Mouse (Mus musculus): ENCODE measurements at regions not wholly inside any gene's neighbourhood (a gene's known extent, or its start where the extent isn't known, plus 50 kb on each side); places are given as distances from the start of the nearest gene placed in this dataset.
"Not testable (repeated sequence)": the region's sequence is repeated elsewhere in the genome, so short reads cannot be mapped to it uniquely, and the experiment has no call there.

DNA sequence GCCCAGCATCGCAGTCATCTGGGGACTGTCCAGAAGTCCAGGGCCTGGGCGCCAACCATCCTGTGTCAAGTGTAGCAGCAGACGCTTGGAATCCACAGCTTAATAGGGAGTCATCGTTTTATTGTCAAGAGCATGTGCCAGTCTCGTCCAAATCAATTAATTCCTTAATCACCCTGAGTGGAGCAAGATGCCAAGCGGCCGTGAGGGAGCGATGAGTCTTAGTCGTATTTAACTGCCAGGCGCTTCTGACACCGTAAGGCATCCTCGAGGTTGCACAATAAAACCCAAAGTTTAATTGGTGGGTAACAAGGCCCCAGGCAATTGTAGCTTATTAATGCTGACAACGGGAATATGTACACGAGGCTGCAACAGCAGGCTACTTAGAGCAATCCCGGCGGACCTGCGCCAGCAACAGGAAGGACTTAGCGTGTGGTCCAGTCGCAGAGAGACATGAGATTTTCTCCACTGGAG, 277.6 kb upstream of the Kdm8 start:
- H3K36me3 ChIP-seq (ENCODE audit: control insufficient read depth, insufficient read depth, low read length, poor library complexity, severe bottlenecking), result no peaks in the 10 kb centered on the region
- no peak for DNase-seq (ENCODE audit: low read depth, low spot score)
- H3K27me3 ChIP-seq (ENCODE audit: control insufficient read depth, insufficient read depth, low read length, poor library complexity, severe bottlenecking), result no peaks in the 10 kb centered on the region

DNA sequence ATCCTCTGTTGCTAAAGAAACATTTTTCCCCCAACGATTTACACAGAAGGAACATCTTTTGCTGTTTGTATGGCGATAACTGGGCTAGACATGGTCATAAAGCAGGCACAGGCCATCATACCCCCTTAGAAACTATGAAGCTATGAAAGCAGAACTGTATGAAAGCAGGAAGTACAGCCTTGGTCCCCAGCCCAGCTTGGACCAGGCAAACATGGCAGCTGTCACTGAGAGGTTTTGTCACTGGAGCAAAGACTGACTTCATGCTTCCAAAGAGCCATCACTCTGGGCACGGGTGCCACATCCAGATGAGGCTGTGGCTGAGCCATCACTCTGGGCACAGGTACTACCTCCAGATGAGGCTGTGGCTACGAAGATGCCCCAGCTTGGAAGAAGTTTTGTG, 276.8 kb upstream of the Kdm8 start:
- no peaks in the 10 kb centered on the region for H3K27me3 ChIP-seq (ENCODE audit: control insufficient read depth, insufficient read depth, low read length, poor library complexity, severe bottlenecking)
- no peaks in the 10 kb centered on the region for H3K36me3 ChIP-seq (ENCODE audit: control insufficient read depth, insufficient read depth, low read length, poor library complexity, severe bottlenecking)
- DNase-seq (ENCODE audit: low read depth, low spot score), result no peak

DNA sequence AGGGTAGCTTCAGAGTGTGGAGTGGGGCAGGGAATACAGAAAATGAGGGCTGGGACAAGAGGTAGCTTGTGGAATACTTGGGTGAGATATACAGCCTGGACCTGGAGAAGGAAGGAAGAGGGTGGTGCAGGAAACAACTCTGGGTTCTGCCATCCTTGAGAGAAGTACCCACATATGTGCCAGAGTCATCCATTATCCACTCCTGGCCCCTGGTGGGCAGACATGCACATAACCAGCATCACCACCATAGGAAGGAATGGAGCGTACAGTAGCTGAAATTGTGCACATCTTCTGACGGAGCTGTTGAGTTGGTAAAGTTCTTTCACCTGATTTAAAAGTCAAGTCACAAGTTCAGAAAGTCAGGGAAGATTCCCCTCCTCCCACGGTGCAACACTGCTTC, 262.9 kb upstream of the Kdm8 start:
- H3K36me3 ChIP-seq (ENCODE audit: control insufficient read depth, insufficient read depth, low read length, poor library complexity, severe bottlenecking), result no peaks in the 10 kb centered on the region
- no peaks in the 10 kb centered on the region for H3K27me3 ChIP-seq (ENCODE audit: control insufficient read depth, insufficient read depth, low read length, poor library complexity, severe bottlenecking)
- no peak for DNase-seq (ENCODE audit: low read depth, low spot score)

DNA sequence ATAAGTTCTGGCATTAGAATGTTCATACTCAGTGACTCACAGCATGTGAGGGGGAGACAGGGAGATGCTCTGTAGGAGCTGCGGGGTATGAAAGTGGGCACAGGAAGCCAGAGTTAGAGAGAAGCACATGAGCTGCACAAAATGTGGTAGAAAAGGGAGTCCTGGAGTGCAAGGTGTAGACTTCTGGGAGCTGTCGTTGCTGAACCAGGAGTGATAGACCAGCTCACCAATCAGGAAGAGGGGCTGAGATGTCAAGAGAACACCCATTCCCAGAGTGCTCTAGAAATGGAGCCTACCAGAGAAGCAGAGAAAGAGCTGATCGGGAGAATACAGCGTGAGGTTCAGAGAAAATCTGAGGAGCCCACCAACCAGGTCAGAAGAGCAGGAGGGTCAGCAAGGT, 262.2 kb upstream of the Kdm8 start:
- Histone ChIP-seq H3K36me3 (ENCODE audit: control insufficient read depth, insufficient read depth, low read length, poor library complexity, severe bottlenecking) (no peaks in the 10 kb centered on the region), H3K27me3 (ENCODE audit: control insufficient read depth, insufficient read depth, low read length, poor library complexity, severe bottlenecking) (no peaks in the 10 kb centered on the region)
- no peak for DNase-seq (ENCODE audit: low read depth, low spot score)

DNA sequence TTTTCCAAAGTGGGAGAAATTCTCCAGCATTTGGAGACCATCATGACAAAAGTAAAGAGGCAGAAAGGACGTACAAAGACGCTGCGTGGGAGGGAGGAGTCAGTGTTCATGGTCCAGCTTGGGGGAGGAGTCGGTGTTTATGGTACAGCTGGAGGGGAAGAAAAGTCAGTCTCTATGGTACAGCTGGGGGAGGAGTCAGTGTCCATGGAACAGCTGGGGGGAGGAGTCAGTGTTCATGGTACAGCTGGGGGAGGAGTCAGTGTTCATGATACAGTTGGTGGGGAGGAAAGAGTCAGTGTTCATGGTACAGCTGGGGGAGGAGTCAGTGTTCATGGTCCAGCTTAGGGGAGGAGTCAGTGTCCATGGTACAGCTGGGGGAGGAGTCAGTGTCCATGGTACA, 261.5 kb upstream of the Kdm8 start:
- H3K27me3 ChIP-seq (ENCODE audit: control insufficient read depth, insufficient read depth, low read length, poor library complexity, severe bottlenecking); H3K36me3 ChIP-seq (ENCODE audit: control insufficient read depth, insufficient read depth, low read length, poor library complexity, severe bottlenecking); DNase-seq (ENCODE audit: low read depth, low spot score): not testable (repeated sequence)

DNA sequence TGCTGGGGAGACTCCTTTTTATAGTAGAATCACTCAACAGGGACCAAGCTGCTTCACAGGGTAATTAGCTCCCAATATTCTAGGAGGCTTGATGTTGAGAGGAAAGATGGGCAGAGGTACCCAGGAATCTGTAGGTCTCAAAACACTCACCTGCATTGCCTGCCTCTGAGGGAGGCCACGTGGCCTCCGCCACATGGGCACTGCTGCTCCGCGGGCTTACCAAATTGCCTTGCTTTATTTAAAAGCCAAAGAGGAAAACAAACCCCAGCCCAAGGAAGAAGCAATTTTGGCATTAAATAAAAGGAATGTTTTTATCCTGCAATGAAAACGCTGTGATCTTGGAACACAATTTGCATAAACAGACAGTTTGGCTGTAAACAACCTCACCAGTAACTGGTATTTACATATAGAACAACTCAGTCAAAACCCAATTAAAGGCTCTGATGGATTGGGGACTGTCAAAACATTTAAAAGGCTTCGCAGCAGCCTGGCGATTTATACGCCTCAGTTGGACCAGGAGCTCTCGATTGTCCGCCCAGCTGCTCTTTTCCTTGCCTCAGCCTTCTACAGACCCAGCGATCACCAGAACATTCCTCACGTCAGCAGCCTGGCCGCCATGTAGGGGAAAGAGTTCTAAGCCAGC, 259.3 kb upstream of the Kdm8 start:
- H3K27me3 ChIP-seq (ENCODE audit: control insufficient read depth, insufficient read depth, low read length, poor library complexity, severe bottlenecking), result no peaks in the 10 kb centered on the region
- no peaks in the 10 kb centered on the region for H3K36me3 ChIP-seq (ENCODE audit: control insufficient read depth, insufficient read depth, low read length, poor library complexity, severe bottlenecking)
- DNase-seq (ENCODE audit: low read depth, low spot score), result no peak

DNA sequence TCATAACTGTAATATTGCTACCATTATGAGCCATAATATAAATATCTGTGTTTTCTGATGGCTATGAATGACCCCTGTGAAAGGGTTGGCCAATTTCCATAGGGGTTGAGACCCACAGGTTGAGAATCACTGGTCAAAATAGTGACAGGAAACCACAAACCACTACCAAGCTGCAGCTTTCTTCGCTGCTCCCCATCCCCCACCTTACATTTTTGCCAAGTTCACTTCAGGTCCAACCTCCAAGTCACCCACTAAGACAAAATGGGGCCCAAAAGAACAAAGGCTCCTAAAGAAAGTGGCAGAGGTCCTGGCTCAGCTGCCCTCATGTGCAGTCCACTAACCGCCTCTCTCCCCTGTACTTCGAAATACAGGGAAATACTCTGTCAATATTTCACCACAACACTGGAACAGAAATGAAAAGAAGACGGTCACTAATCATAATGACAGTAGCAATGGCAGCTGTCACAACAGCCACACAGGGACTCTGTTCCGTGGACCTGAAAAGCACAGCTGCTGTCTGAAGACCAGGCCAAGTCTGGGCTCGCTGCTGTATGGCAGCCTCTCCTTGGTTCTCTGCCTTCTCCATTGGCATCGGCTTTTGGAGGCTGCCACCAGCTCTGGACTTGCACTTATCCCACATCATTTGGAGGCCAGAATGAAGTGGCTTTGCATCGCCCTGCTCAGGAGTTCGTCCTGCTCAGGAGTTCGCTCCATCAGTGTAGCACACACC, 257.3 kb upstream of the Kdm8 start:
- H3K27me3 ChIP-seq (ENCODE audit: control insufficient read depth, insufficient read depth, low read length, poor library complexity, severe bottlenecking), result no peaks in the 10 kb centered on the region
- DNase-seq (ENCODE audit: low read depth, low spot score), result no peak
- H3K36me3 ChIP-seq (ENCODE audit: control insufficient read depth, insufficient read depth, low read length, poor library complexity, severe bottlenecking), result no peaks in the 10 kb centered on the region

DNA sequence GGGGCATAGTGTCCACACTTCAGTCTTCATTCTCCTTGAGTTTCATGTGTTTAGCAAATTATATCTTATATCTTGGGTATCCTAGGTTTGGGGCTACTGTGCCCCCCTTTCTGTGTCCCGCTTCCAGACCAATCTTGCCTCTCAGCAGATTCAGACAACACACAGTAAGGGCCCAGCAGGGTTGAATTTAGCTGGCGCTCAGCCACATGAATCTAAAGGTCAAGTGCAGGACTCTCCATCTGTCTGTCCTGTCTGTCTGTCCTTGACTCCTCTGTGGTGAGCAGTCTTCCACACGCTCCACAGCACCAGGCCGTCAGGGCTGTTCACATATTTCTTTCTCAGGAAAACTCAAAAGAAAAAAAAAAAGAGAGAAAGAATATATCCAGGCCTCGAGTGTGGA, 255.5 kb upstream of the Kdm8 start:
- H3K36me3 ChIP-seq (ENCODE audit: control insufficient read depth, insufficient read depth, low read length, poor library complexity, severe bottlenecking), result no peaks in the 10 kb centered on the region
- no peaks in the 10 kb centered on the region for H3K27me3 ChIP-seq (ENCODE audit: control insufficient read depth, insufficient read depth, low read length, poor library complexity, severe bottlenecking)
- no peak for DNase-seq (ENCODE audit: low read depth, low spot score)

DNA sequence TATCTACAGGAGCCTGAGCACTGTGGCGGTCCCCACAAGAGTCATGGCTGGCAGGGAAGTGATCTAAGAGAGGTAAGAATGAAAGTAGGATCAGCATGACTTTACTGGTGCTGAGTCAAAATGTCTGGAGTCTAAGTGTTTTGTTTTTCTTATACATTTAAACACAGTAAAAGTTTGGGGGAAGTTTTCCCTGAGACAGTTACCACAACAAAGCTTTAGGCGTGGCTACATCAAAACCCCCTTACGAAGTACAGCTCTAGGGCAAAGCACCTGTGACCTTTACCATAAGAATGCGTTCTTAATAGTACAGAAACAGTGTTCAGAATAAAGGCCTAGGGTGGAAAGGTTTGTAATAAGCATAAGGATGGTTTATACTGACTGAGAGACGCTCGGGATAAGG, 254.4 kb upstream of the Kdm8 start:
- DNase-seq (ENCODE audit: low read depth, low spot score), result no peak
- Histone ChIP-seq H3K36me3 (ENCODE audit: control insufficient read depth, insufficient read depth, low read length, poor library complexity, severe bottlenecking) (no peaks in the 10 kb centered on the region), H3K27me3 (ENCODE audit: control insufficient read depth, insufficient read depth, low read length, poor library complexity, severe bottlenecking) (no peaks in the 10 kb centered on the region)

DNA sequence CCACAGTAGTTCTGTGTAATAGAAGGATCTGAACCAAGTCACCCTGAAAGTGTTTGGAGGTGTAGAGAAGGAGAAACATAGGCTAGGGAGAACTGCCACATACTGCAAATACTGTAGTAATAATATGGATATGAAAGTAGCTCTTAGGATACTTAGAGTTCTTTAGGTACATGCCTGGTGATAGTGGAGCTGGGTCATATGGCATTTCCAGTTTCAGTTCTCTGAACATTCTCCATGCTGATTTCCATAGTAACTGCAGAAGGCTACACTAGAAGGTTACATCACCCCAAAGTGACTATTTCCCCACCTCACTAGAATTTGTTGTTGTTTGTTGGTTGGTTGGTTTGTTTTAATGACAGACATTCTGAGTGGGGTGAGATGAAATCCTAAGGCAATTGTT, 253.2 kb upstream of the Kdm8 start:
- no peak for DNase-seq (ENCODE audit: low read depth, low spot score)
- H3K36me3 ChIP-seq (ENCODE audit: control insufficient read depth, insufficient read depth, low read length, poor library complexity, severe bottlenecking), result no peaks in the 10 kb centered on the region
- H3K27me3 ChIP-seq (ENCODE audit: control insufficient read depth, insufficient read depth, low read length, poor library complexity, severe bottlenecking), result no peaks in the 10 kb centered on the region

DNA sequence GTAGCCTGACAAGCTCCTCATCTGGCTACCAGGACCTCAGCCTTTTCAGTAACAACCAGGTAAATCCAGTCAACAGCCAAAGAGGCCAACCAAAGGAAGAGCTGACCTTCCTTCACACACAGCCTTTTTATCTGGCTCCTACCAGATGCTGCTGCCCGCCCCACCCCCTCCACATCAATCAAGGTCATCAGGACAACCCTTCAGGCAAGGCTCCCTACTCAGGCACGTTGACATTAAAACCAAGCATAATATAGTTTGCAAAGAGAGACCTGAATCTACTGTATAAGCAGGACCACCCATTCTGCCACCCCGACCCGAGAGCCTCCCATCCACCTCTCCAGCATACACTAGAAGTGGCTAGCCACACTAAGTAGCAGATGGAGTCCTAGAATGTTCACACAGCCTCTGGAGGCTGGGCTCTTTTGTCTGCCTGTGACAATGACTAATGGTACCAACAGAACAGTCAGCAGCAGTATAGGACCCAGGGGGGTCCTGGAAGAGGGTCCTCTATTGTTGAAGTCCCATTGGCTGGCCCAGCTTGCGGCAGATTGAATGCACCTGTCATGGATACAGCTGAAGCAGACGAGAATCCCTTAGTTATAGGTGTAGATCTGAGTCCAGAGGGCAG, 233.0 kb upstream of the Kdm8 start:
- no peak for DNase-seq (ENCODE audit: low read depth, low spot score)
- no peaks in the 10 kb centered on the region for H3K36me3 ChIP-seq (ENCODE audit: control insufficient read depth, insufficient read depth, low read length, poor library complexity, severe bottlenecking)

DNA sequence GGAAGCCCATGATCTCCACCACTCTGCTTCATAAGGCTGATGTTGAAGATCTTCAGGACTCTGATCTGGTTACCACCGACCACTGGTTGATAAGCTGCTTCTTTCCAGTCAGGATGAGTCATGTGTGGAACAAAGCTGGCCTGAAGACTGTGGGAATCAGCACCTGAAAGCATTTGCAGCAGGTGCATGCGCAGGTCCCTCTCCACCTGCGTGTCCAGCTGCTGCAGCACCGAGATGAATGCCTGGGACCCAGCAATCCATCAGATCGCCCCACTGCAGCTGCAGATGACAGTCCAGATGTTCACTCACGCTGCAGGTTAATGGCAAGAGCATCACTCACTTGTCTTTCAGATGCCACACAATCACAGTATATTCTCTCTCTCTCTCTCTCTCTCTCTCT, 230.4 kb upstream of the Kdm8 start:
- Histone ChIP-seq H3K27me3 (ENCODE audit: control insufficient read depth, insufficient read depth, low read length, poor library complexity, severe bottlenecking) (no peaks in the 10 kb centered on the region), H3K36me3 (ENCODE audit: control insufficient read depth, insufficient read depth, low read length, poor library complexity, severe bottlenecking) (no peaks in the 10 kb centered on the region)
- no peak for DNase-seq (ENCODE audit: low read depth, low spot score)

More for the DNA sequence above, 233.0 kb upstream of the Kdm8 start:
- no peaks in the 10 kb centered on the region for H3K27me3 ChIP-seq (ENCODE audit: control insufficient read depth, insufficient read depth, low read length, poor library complexity, severe bottlenecking)

DNA sequence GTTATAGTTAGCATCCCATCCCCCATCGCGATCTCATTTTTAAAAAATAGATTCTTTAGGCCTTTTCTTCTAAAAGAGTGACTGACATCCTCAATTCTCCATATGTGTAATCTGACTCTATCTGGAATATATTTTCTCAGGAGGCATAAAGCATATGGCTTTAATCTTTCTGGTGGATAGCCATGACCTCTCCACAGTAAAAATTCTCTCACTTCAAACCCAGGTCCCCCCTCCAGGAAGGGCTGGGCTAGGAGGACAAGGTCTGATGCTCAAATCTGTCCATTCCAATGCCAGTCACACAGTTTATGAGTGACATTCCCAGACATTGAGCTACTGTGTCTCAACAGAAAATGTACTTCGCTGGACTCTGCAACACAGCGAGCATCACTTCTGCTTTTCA, 226.8 kb upstream of the Kdm8 start:
- no peak for DNase-seq (ENCODE audit: low read depth, low spot score)
- Histone ChIP-seq H3K36me3 (ENCODE audit: control insufficient read depth, insufficient read depth, low read length, poor library complexity, severe bottlenecking) (no peaks in the 10 kb centered on the region), H3K27me3 (ENCODE audit: control insufficient read depth, insufficient read depth, low read length, poor library complexity, severe bottlenecking) (no peaks in the 10 kb centered on the region)

DNA sequence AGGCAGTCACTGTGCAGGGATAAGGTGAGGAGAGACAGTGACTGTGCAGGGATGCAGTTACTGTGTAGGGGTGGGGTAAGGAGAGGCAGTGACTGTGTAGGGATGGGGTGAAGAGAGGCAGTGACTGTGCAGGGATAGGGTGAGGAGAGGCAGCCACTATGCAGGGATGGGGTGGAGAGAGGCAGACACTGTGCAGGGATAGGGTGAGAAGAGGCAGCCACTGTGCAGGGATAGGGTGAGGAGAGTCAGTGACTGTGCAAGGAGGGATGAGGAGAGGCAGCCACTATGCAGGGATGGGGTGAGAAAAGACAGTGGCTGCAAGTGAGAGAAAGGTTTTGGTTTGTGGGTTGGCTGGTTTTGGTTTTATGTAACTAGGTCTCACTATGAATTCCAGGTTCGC, 221.8 kb upstream of the Kdm8 start:
- DNase-seq (ENCODE audit: low read depth, low spot score), result no peak
- no peaks in the 10 kb centered on the region for H3K36me3 ChIP-seq (ENCODE audit: control insufficient read depth, insufficient read depth, low read length, poor library complexity, severe bottlenecking)
- no peaks in the 10 kb centered on the region for H3K27me3 ChIP-seq (ENCODE audit: control insufficient read depth, insufficient read depth, low read length, poor library complexity, severe bottlenecking)

DNA sequence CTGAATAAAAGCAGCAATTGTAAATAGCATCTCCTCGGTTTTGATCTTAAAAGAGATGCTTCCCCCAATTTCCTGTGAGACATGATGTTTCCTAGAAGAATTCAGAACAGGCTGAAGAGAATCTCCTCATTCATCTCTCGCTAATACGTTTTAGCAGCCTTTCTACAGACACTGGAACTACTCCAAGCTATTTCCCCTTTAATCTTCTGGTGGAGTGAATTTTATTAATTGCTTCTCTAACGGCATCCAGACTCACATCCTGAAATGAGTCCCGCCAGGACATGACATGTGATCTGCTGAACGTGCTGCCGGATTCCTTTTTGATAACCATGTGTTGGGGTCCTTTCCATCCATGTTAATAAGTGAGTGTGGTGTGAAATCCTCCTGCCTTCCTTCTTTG, 209.6 kb upstream of the Kdm8 start:
- Histone ChIP-seq H3K27me3 (ENCODE audit: control insufficient read depth, insufficient read depth, low read length, poor library complexity, severe bottlenecking) (no peaks in the 10 kb centered on the region), H3K36me3 (ENCODE audit: control insufficient read depth, insufficient read depth, low read length, poor library complexity, severe bottlenecking) (no peaks in the 10 kb centered on the region)
- DNase-seq (ENCODE audit: low read depth, low spot score), result no peak

Measured in splenic B cell, adult 2 months (primary cell).